Mouse (Mus musculus): Measurements from ENCODE around the gene Gm10961. TPM values are rescaled to one million over a fixed set of nuclear protein-coding genes. Genes with fewer than 3 reads are reported as not detected.

The Gm10961 gene
- polyA plus RNA-seq, 1 experiment from 2014 or later, result not detected

DNA sequence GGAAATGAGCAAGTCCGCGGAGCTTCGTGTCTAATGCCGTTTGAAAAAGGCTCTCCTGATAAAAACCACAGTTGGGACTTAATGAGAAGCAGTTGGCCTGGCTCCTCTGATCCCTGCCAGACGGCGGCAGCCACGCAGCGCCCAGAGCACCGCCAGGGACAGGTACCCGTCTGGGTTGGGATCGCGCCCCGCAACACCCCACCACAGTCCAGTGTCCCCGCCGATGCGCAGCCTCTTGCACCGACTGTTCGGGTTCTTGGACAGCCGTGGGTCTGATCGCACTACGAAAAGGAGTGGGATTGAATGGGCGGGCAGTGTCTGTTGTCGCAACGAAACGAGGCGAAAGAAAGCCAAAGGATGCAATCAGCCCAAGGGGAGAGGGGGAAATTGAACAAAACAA, 34.6 kb upstream of the Gm10961 start:
- peaks cover 21% of the 10 kb centered on the region for H3K4me1 ChIP-seq
- H3K9ac ChIP-seq, result no peak overlapping the region
- no peaks in the 10 kb centered on the region for H3K9me3 ChIP-seq
- peak overlapping the region; percentile 52 for H3K4me3 ChIP-seq
- no peak overlapping the region for H3K27ac ChIP-seq (replicated peaks)
- peak overlapping the region; percentile 74; the same call in 1 of the 2 replicates for H3K4me2 ChIP-seq
- WGBS, result under 1% methylated on average over 26 of the region's 26 CpGs
- H3K36me3 ChIP-seq, result no peaks in the 10 kb centered on the region
- ATAC-seq (ENCODE audit: extremely low read depth, insufficient number of reproducible peaks, low FRiP score, low TSS enrichment), result no peak
- H3K27me3 ChIP-seq (replicated peaks), result peaks cover 98% of the 10 kb centered on the region

DNA sequence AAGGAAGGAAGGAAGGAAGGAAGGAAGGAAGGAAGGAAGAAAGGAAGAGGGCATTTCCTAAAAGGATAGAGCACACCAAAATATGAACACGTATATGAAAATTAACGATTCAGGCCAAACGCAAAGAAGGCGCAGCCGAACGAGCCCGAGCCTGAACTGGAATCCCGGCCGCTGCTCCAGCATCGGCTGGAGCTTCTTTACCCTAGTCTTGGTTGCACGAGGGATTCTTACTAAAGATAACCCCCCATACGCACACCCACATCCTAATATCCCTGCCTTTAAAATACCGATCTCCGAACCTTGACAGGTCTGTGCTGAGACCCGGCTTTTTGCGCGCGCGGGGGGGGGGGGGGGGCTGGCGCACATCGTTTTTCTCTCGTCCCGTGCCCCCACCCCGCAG, 34.0 kb upstream of the Gm10961 start:
- 2% methylated on average over 20 of the region's 24 CpGs for WGBS
- H3K27ac ChIP-seq (replicated peaks), result no peak overlapping the region
- no peak overlapping the region for H3K4me3 ChIP-seq
- peaks cover 21% of the 10 kb centered on the region for H3K4me1 ChIP-seq
- H3K4me2 ChIP-seq, result no peak overlapping the region
- H3K36me3 ChIP-seq, result no peaks in the 10 kb centered on the region
- H3K9ac ChIP-seq, result no peak overlapping the region
- H3K27me3 ChIP-seq (replicated peaks), result peaks cover 98% of the 10 kb centered on the region
- no peaks in the 10 kb centered on the region for H3K9me3 ChIP-seq
- ATAC-seq (ENCODE audit: extremely low read depth, insufficient number of reproducible peaks, low FRiP score, low TSS enrichment), result no peak

DNA sequence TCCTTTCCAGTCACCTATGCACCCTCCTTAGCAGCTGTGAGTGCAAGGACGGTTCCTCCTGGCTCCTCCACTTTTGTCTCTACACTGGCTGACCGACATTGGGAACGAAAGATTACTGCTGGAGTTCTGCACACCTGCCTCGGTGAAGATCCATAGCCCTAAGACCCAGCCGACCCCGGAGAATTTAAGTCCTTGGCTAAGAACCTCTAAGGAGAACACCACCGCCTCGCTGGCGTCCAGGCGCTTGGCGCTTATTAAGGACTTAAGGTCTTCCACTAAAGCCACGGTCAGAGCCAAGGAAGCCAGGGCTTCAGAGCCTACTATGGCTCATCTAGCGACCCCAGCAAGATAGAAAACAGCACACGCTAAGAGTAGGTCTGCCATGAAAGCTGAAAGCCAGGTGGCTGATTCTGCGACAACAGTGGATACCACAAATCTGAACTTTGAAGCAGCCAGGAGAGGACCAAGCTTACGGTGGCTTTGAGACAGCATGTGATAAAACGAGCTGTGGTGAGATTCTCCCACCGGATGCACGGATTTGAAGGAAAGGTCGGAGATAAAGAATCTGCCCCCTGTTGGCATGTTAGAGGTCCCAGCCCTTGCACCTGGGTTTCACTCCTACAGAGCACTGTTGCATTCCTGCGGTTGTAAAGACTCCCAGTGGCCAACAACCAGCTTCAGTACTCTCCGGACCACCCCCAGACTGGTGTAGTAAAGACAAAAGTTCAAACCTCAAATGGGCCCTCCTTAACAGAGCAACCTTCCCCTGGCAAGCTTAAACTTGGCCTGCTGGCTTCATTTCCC, 33.3 kb upstream of the Gm10961 start:
- Histone ChIP-seq H3K9me3 (no peaks in the 10 kb centered on the region), H3K9ac (no peak overlapping the region), H3K27ac (replicated peaks) (no peak overlapping the region), H3K27me3 (replicated peaks) (peaks cover 98% of the 10 kb centered on the region), H3K4me3 (no peak overlapping the region), H3K4me1 (peaks cover 21% of the 10 kb centered on the region), H3K36me3 (no peaks in the 10 kb centered on the region), H3K4me2 (no peak overlapping the region)
- 9% methylated on average over 22 of the region's 22 CpGs for WGBS
- ATAC-seq (ENCODE audit: extremely low read depth, insufficient number of reproducible peaks, low FRiP score, low TSS enrichment), result no peak

DNA sequence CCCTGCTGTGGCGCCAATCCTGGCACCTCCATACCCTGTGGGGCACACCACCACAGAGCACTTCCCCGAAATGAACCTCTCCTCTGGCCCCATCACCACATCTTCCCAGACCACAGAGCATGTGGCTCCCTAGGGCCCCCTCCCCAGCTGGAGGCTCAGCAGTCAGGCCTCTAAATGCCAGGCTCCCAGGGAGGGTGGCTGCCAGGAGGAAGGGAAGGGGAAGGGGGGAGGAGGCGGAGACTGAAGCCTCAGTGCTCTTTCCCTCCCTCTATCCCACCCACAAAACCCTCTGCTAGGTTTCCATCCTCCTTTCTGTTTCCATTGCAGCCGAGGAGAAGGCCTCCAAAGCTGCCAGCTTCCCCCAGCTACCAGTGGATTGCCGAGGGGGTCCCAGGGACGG, 31.0 kb upstream of the Gm10961 start:
- H3K9me3 ChIP-seq, result no peaks in the 10 kb centered on the region
- H3K27me3 ChIP-seq (replicated peaks), result peaks cover 92% of the 10 kb centered on the region
- no peak overlapping the region for H3K4me2 ChIP-seq
- H3K9ac ChIP-seq, result no peak overlapping the region
- H3K36me3 ChIP-seq, result no peaks in the 10 kb centered on the region
- no peak for ATAC-seq (ENCODE audit: extremely low read depth, insufficient number of reproducible peaks, low FRiP score, low TSS enrichment)
- WGBS, result 38% methylated on average over 5 of the region's 6 CpGs
- no peak overlapping the region for H3K4me3 ChIP-seq
- peaks cover 14% of the 10 kb centered on the region for H3K4me1 ChIP-seq
- no peak overlapping the region for H3K27ac ChIP-seq (replicated peaks)

DNA sequence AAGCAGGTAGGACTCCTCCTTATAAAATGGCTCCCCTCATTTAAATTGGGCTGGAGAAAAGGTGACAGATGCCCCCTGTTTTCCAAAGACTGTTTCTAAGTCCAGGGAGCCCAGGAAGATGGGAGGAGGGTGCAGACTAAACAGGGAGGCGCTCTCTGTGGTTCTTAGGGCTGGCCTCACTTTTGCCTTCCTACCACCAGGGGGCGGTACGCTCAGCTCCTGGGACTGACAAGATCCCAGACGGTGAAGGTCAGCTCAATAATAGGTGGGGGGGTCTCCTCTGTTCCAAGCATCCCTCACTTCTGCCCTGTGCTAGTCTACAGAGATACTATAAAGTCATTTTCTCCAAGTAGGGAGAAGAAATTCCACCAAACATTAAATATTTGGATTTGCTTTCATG, 25.8 kb upstream of the Gm10961 start:
- H3K4me1 ChIP-seq, result peaks cover 3% of the 10 kb centered on the region; the same call in 1 of the 2 replicates
- no peak overlapping the region for H3K4me2 ChIP-seq
- no peak for ATAC-seq (ENCODE audit: extremely low read depth, insufficient number of reproducible peaks, low FRiP score, low TSS enrichment)
- no peaks in the 10 kb centered on the region for H3K9me3 ChIP-seq
- H3K9ac ChIP-seq, result no peak overlapping the region
- WGBS, result 11% methylated on average over 4 of the region's 4 CpGs
- no peak overlapping the region for H3K27ac ChIP-seq (replicated peaks)
- H3K27me3 ChIP-seq (replicated peaks), result peaks cover 48% of the 10 kb centered on the region
- no peak overlapping the region for H3K4me3 ChIP-seq
- H3K36me3 ChIP-seq, result no peaks in the 10 kb centered on the region

DNA sequence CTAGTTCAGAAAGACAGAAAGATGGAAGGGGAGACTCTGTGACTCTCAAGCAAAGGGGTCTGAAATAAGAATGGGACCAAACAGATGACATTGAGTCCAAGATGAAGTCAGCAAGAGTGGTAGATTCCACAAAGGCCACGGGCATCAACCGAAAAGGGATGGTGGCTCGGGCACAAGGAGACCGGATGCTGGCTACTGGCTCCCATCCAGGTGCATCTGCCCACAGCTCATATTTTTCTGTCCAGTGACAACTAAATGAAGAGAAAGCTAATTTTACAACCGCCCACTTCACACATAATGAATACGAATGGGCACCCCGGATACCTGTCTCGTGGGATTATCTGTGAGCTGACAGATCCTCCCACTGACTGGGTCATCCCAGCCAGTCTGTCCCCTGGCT, 23.9 kb upstream of the Gm10961 start:
- Histone ChIP-seq H3K4me1 (peaks cover 15% of the 10 kb centered on the region), H3K27ac (replicated peaks) (no peak overlapping the region), H3K27me3 (replicated peaks) (peaks cover 29% of the 10 kb centered on the region), H3K9me3 (no peaks in the 10 kb centered on the region), H3K36me3 (peaks cover 18% of the 10 kb centered on the region), H3K4me3 (no peak overlapping the region), H3K4me2 (no peak overlapping the region), H3K9ac (no peak overlapping the region)
- whole genome bisulfite sequencing, result 80% methylated on average over 8 of the region's 8 CpGs
- ATAC-seq (ENCODE audit: extremely low read depth, insufficient number of reproducible peaks, low FRiP score, low TSS enrichment), result no peak

DNA sequence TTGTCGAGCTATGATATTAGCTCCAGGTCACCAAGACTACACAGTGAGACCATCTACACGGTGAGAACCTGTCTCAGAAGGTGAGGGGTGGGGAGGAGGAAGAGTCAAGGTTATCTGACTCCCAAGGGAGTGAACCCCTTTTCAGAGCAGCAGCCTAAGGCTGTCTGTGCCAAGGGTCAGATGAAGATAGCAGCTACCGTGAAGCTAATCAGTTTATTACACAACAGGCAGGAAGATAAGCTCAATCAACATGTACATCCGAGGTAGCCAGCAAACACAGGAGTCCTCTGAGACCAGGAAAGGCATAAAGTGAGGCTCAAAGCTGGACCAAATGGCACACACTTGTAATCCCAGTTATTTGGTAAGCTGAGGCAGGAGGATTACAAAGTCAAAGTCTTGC, 22.3 kb upstream of the Gm10961 start:
- H3K4me2 ChIP-seq, result no peak overlapping the region
- no peaks in the 10 kb centered on the region for H3K9me3 ChIP-seq
- H3K4me1 ChIP-seq, result peaks cover 15% of the 10 kb centered on the region
- H3K27me3 ChIP-seq (replicated peaks), result peaks cover 17% of the 10 kb centered on the region
- no peak for ATAC-seq (ENCODE audit: extremely low read depth, insufficient number of reproducible peaks, low FRiP score, low TSS enrichment)
- peaks cover 34% of the 10 kb centered on the region for H3K36me3 ChIP-seq
- H3K9ac ChIP-seq, result no peak overlapping the region
- no peak overlapping the region for H3K27ac ChIP-seq (replicated peaks)
- no peak overlapping the region for H3K4me3 ChIP-seq
- WGBS, result 36% methylated on average over 4 of the region's 4 CpGs

DNA sequence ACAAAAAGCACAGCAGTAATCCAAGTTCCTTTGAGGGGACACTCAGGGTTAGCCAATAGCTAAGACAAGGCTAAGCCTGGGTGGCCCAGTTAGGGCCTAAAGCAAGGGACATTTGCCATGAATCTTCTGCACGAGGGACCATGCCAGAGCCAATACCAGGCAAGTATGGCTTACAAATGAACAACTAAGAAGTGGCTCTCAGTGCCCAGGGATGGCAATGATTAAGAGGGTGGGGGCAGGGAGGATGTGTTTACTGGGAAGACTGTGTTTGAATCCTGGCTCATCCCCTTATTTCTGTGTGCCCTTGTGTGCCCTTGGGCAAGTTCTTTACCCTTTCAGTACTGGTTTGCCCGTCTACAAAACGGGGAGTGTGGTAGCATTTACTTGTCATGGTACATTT, 21.7 kb upstream of the Gm10961 start:
- no peaks in the 10 kb centered on the region for H3K9me3 ChIP-seq
- no peak overlapping the region for H3K4me3 ChIP-seq
- H3K27ac ChIP-seq (replicated peaks), result no peak overlapping the region
- peaks cover 12% of the 10 kb centered on the region for H3K27me3 ChIP-seq (replicated peaks)
- ATAC-seq (ENCODE audit: extremely low read depth, insufficient number of reproducible peaks, low FRiP score, low TSS enrichment), result no peak
- WGBS, result 66% methylated on average over 3 of the region's 3 CpGs
- peaks cover 15% of the 10 kb centered on the region for H3K4me1 ChIP-seq
- H3K36me3 ChIP-seq, result peaks cover 40% of the 10 kb centered on the region
- no peak overlapping the region for H3K9ac ChIP-seq
- H3K4me2 ChIP-seq, result no peak overlapping the region

DNA sequence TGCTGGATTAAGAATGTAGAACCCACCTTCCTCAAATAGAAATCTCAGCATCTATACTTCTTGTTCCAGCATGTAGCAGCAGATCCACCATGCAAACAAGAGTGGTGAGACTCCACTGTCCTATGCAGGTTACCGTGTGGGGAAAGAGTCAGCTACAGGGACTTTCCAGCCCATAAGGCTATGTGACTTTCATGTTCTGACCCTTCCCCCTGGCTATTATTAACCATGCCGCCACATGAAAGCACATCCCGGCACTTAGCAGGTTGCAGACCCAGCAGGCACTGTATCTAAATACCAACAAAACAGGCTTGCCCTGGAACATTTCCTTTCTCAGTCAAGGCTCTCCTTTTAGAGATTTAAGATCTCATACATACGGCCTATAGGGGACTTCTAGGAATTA, 19.7 kb upstream of the Gm10961 start:
- peaks cover 5% of the 10 kb centered on the region; the same call in 1 of the 2 replicates for H3K27me3 ChIP-seq (replicated peaks)
- no peaks in the 10 kb centered on the region for H3K9me3 ChIP-seq
- 40% methylated on average over 4 of the region's 4 CpGs for WGBS
- H3K9ac ChIP-seq, result 0 out of 2 replicates have a peak overlapping the region, but pooled peaks have one; percentile 8
- H3K4me2 ChIP-seq, result no peak overlapping the region
- H3K4me1 ChIP-seq, result peaks cover 12% of the 10 kb centered on the region
- H3K27ac ChIP-seq (replicated peaks), result peak overlapping the region; percentile 37
- peaks cover 60% of the 10 kb centered on the region for H3K36me3 ChIP-seq
- no peak overlapping the region for H3K4me3 ChIP-seq
- ATAC-seq (ENCODE audit: extremely low read depth, insufficient number of reproducible peaks, low FRiP score, low TSS enrichment), result no peak

DNA sequence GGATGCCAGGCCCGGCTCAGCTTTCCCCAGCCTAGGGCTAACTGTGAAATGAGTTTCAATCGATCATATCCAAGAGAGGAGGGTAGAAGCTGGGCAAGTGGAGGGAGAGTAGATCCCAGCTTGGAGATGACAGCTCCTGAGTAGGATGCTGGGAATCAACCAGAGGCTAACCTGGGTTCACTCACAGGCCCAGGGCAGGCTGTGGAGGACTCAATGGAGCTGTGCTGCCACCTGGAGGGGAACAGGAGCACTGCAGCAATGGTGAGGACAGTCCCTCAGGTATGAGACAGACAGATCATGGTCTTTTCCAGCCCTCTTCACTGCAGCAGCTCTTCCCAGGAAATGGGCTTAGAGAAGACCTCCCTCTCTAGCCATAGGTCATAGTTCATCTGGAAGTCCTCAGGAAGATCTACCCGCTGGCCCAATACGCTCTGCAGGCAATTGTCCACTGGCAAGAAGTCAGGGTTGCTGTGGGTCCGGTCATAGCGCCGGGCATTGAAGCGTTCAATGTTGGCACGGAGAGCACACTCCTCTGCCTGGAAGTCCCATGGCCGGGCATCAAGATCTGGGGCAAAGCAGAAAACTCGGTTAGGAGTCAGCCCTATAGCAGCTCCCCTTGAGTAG, 18.1 kb upstream of the Gm10961 start:
- no peaks in the 10 kb centered on the region for H3K9me3 ChIP-seq
- H3K4me2 ChIP-seq, result no peak overlapping the region
- peaks cover 2% of the 10 kb centered on the region; the same call in 1 of the 2 replicates for H3K27me3 ChIP-seq (replicated peaks)
- H3K27ac ChIP-seq (replicated peaks), result no peak overlapping the region
- no peak for ATAC-seq (ENCODE audit: extremely low read depth, insufficient number of reproducible peaks, low FRiP score, low TSS enrichment)
- H3K36me3 ChIP-seq, result peaks cover 76% of the 10 kb centered on the region
- peaks cover 12% of the 10 kb centered on the region for H3K4me1 ChIP-seq
- no peak overlapping the region for H3K9ac ChIP-seq
- 84% methylated on average over 11 of the region's 11 CpGs for WGBS
- H3K4me3 ChIP-seq, result no peak overlapping the region

DNA sequence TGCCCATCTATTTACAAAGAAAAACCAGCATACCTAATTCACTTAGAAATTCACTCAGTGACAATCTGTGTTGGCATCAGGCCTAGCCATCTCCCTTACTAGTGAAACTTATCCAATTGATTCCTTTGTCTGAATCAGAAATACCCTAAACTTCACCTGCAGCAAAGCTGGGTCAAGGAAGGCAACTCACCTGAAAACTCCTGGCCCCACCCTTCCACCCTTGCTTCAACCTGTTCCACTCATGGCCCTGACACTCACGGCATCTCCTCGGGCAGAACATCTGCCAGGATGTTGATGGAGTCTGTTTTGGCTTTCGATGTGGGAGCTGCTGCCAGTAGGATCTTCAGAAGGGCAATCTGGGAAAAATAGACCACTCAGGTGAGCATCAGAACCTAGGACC, 13.3 kb upstream of the Gm10961 start:
- no peak overlapping the region for H3K4me2 ChIP-seq
- no peaks in the 10 kb centered on the region for H3K27me3 ChIP-seq (replicated peaks)
- no peak for ATAC-seq (ENCODE audit: extremely low read depth, insufficient number of reproducible peaks, low FRiP score, low TSS enrichment)
- no peak overlapping the region for H3K27ac ChIP-seq (replicated peaks)
- no peaks in the 10 kb centered on the region for H3K9me3 ChIP-seq
- no peak overlapping the region for H3K4me3 ChIP-seq
- peaks cover 98% of the 10 kb centered on the region for H3K36me3 ChIP-seq
- H3K9ac ChIP-seq, result no peak overlapping the region
- WGBS, result 90% methylated on average over 3 of the region's 3 CpGs
- no peaks in the 10 kb centered on the region for H3K4me1 ChIP-seq

DNA sequence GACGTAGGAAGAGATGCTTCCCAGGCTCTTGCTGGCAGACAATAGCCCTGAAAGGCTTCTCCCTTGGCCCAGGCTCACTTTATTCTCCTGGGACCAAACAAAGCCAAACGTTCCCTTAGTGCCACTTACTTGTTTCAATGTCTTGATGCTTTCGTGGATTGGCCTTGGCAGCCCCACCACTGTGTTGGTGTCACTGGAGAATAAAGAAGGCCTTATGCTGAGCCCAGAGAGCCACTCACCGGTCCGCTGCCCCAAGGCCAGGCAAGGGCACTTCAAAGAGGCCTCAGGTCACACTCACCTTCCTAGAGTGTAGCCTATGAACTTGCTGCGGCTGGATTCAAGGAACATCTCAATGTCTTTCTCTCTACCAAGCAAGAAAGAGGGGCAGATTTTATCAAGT, 11.2 kb upstream of the Gm10961 start:
- Histone ChIP-seq H3K9ac (no peak overlapping the region), H3K9me3 (no peaks in the 10 kb centered on the region), H3K27me3 (replicated peaks) (no peaks in the 10 kb centered on the region), H3K36me3 (peaks cover 98% of the 10 kb centered on the region), H3K4me2 (no peak overlapping the region), H3K4me3 (no peak overlapping the region), H3K4me1 (no peaks in the 10 kb centered on the region), H3K27ac (replicated peaks) (no peak overlapping the region)
- 87% methylated on average over 6 of the region's 6 CpGs for WGBS
- ATAC-seq (ENCODE audit: extremely low read depth, insufficient number of reproducible peaks, low FRiP score, low TSS enrichment), result no peak
